ENCODE assay signal across 8 mouse cellular contexts in genomic region chr17:47832501-47833028, GRCm38 (mm10). TPM values are rescaled to one million over a fixed set of nuclear protein-coding genes. Genes with fewer than 3 reads are reported as not detected.
A peak's percentile ranks its signal among the peaks of the same experiment; 100 is the strongest.
DNase-seq lines count a peak whose midpoint lies in the region; ATAC-seq and TF ChIP-seq lines count a peak whose summit lies in the region.

No protein-coding gene starts in this region.

- no peaks in the 10 kb centered on the region for H3K36me3 ChIP-seq in ES-Bruce4 (ENCODE audit: control insufficient read depth, insufficient read depth, low read length, poor library complexity, severe bottlenecking)
- H3K36me3 ChIP-seq in heart, embryonic 16.5 days (ENCODE audit: control insufficient read depth, insufficient read depth) = peaks cover 2% of the 10 kb centered on the region; the same call in 1 of the 2 replicates
- no peaks in the 10 kb centered on the region for H3K36me3 ChIP-seq in liver, postnatal 0 days (replicated peaks; ENCODE audit: insufficient read depth, low read length)

- DNase-seq in heart, adult 11 months = peak; percentile 92
- no peak for DNase-seq in heart, postnatal 25 days (ENCODE audit: low spot score)
- peak; percentile 36 for DNase-seq in liver, postnatal 0 days
- no peak for DNase-seq in adrenal gland, adult 18-20 months (ENCODE audit: low spot score in 2 of 2)
- no peak for DNase-seq in adipocyte (ENCODE audit: low spot score)
- DNase-seq in thymus, postnatal 0 days (ENCODE audit: low spot score) = no peak

- H3K4me1 ChIP-seq in ES-Bruce4 (ENCODE audit: control insufficient read depth, insufficient read depth, low read length) = no peaks in the 10 kb centered on the region
- H3K4me1 ChIP-seq in heart, embryonic 16.5 days (ENCODE audit: control insufficient read depth, insufficient read depth, low read length) = peaks cover 30% of the 10 kb centered on the region
- peaks cover 9% of the 10 kb centered on the region for H3K4me1 ChIP-seq in liver, postnatal 0 days (ENCODE audit: insufficient read depth)

- TF ChIP-seq CTCF in ES-Bruce4 (IDR thresholded peaks at IDR 0.05; ENCODE audit: low read depth, low read length) = no peak
- no peak for TF ChIP-seq CTCF in liver, postnatal 0 days (IDR thresholded peaks at IDR 0.05; ENCODE audit: low read depth)

- TF ChIP-seq POLR2A in ES-Bruce4 (IDR thresholded peaks at IDR 0.05; ENCODE audit: insufficient read depth, low read length) = no peak

- 12% methylated on average over 16 of the region's 17 CpGs for WGBS in heart, embryonic 16.5 days
- WGBS in liver, postnatal 0 days (ENCODE audit: insufficient replicate concordance) = 5% methylated on average over 16 of the region's 17 CpGs

- no peak for TF ChIP-seq EP300 in ES-Bruce4 (IDR thresholded peaks at IDR 0.05; ENCODE audit: insufficient read depth, low read depth, low read length)
- TF ChIP-seq EP300 in liver, postnatal 0 days (IDR thresholded peaks at IDR 0.05; ENCODE audit: low read depth) = no peak

- no peaks in the 10 kb centered on the region for H3K9me3 ChIP-seq in ES-Bruce4 (replicated peaks; ENCODE audit: control insufficient read depth, insufficient read depth, low read length, poor library complexity, severe bottlenecking)
- no peaks in the 10 kb centered on the region for H3K9me3 ChIP-seq in heart, embryonic 16.5 days (replicated peaks; ENCODE audit: control insufficient read depth, low read length)
- no peaks in the 10 kb centered on the region for H3K9me3 ChIP-seq in liver, postnatal 0 days (ENCODE audit: low read length)

- intact Hi-C loops in heart, postnatal 25 days (cut with DNase I) = no loop called here

- H3K27ac ChIP-seq in ES-Bruce4 (ENCODE audit: insufficient read depth, low read length) = no peak overlapping the region
- peak overlapping the region; percentile 84 for H3K27ac ChIP-seq in heart, embryonic 16.5 days (ENCODE audit: low read length)
- H3K27ac ChIP-seq in liver, postnatal 0 days (ENCODE audit: low read depth) = no peak overlapping the region

- peak overlapping the region; percentile 94 for H3K4me2 ChIP-seq in heart, embryonic 16.5 days (ENCODE audit: low read depth, low read length)
- H3K4me2 ChIP-seq in liver, postnatal 0 days (ENCODE audit: low read depth, low read length) = peak overlapping the region; percentile 82

- ATAC-seq in heart, embryonic 16.5 days (replicated peaks; ENCODE audit: extremely low read depth, insufficient read depth, low FRiP score) = peak; percentile 39
- peak; percentile 49; the same call in 1 of the 2 replicates for ATAC-seq in liver, postnatal 0 days

- peak overlapping the region; percentile 74 for H3K4me3 ChIP-seq in ES-Bruce4 (ENCODE audit: low read depth, low read length)
- H3K4me3 ChIP-seq in heart, embryonic 16.5 days (ENCODE audit: low read length) = peak overlapping the region; percentile 87
- peak overlapping the region; percentile 48 for H3K4me3 ChIP-seq in liver, postnatal 0 days (ENCODE audit: low read depth, low read length)

- H3K27me3 ChIP-seq in ES-Bruce4 (ENCODE audit: control insufficient read depth, insufficient read depth, low read length, poor library complexity, severe bottlenecking) = peaks cover 2% of the 10 kb centered on the region; the same call in 1 of the 2 replicates
- 0 out of 2 replicates have a peak, but pooled peaks cover 2% of the 10 kb centered on the region for H3K27me3 ChIP-seq in heart, embryonic 16.5 days (ENCODE audit: control insufficient read depth, insufficient read depth, low read length)
- H3K27me3 ChIP-seq in liver, postnatal 0 days (ENCODE audit: insufficient read depth, low read length) = peaks cover 28% of the 10 kb centered on the region

- peak overlapping the region; percentile 32 for H3K9ac ChIP-seq in ES-Bruce4 (ENCODE audit: low read depth, poor library complexity, severe bottlenecking)
- H3K9ac ChIP-seq in heart, embryonic 16.5 days (ENCODE audit: low read length) = peak overlapping the region; percentile 90
- peak overlapping the region; percentile 58 for H3K9ac ChIP-seq in liver, postnatal 0 days (replicated peaks)

RNA-seq across cellular contexts. Expression of gene Mdfi, which starts 1.9 kb away (rescaled TPM):
- total RNA-seq in heart, postnatal 25 days (2021) = 1 to 10 TPM; 2.4 TPM
- 22.3 and 27.9 TPM in 2 replicates for polyA plus RNA-seq in ES-Bruce4 (2011; ENCODE audit: insufficient read depth, insufficient read length, low read depth, missing spikeins)
- 9.7 and 10.7 TPM in 2 replicates for polyA plus RNA-seq in heart, embryonic 16.5 days (2015; fragmentation: Nextera tagmentation; extraction: Ambion mirVana)
- polyA plus RNA-seq in liver, postnatal 0 days (2015; fragmentation: Nextera tagmentation; extraction: Ambion mirVana) = 0.82 TPM in 2 replicates
- total RNA-seq in adrenal gland, adult 18-20 months (2021) = 1 to 10 TPM in 1 of 2 experiments, under 1 TPM in 1; 0.42 to 1.2 TPM
- polyA plus RNA-seq in thymus, postnatal 0 days (2015; fragmentation: Nextera tagmentation; extraction: Ambion mirVana) = 3.5 and 3.7 TPM in 2 replicates

Comparison
In these comparisons a context has a peak if more than half of its experiments do, and no peak if none do; other contexts are left out.
1. DNase-seq: peak in heart, adult 11 months (single experiment) and liver, postnatal 0 days (single experiment); none in heart, postnatal 25 days (single experiment), adrenal gland, adult 18-20 months (0 of 2), adipocyte (single experiment) and thymus, postnatal 0 days (single experiment).
2. H3K9ac ChIP-seq: peak in every context shown above with its lines; median percentile 90 in heart, embryonic 16.5 days; 58 in liver, postnatal 0 days; 32 in ES-Bruce4.
3. Peak in every context shown above with its lines, with median percentiles within 50 percentile points of each other: H3K4me3 ChIP-seq.